Mouse (Mus musculus) erythroblast, embryonic 14.5 days (primary cell): ENCODE measurements around the gene Gm36028.

Experiments
- GATA1 ChIP-seq: IDR thresholded peaks from 2 replicates; pipeline ENCODE4 v1.6.1; 2012; ENCODE audit warnings: low read length, inconsistent platforms, mixed read lengths
- TAL1 ChIP-seq: IDR thresholded peaks from 3 replicates; pipeline ENCODE4 v1.6.1; 2012; ENCODE audit warnings: low read length, inconsistent platforms, mixed read lengths

- TF ChIP-seq TAL1 (no peak), GATA1 (no peak)
Measured at GRCm38 (mm10) chr16:37814383-37814971, 46.5 kb downstream of the Gm36028 start.
